Mouse (Mus musculus) left cerebral cortex, postnatal 14 days (tissue): Measurements from ENCODE around the gene Ift81. TPM values are rescaled to one million over a fixed set of nuclear protein-coding genes. Genes with fewer than 3 reads are reported as not detected.

Source experiments
- DNase-seq, 2 experiments: peaks; one replicate each; pipeline ENCODE4 v3.0.0; 2021 to 2022; ENCODE audit warnings: low spot score in 2 of 2, mixed read lengths in 1 of 2
- intact Hi-C: fragments of 180-260 bp; cut with DNase I; formaldehyde crosslinking; loops from one replicate; pipeline ENCODE4 v1.15.1; 2025
- total RNA-seq, 2 experiments: library from RNA; stranded (reverse); gene quantifications; 2 replicates each; pipeline ENCODE4 v1.2.3; 2021

Gene Ift81
- total RNA-seq, 2 experiments from 2014 or later: 35.5 to 36.5 TPM

DNA sequence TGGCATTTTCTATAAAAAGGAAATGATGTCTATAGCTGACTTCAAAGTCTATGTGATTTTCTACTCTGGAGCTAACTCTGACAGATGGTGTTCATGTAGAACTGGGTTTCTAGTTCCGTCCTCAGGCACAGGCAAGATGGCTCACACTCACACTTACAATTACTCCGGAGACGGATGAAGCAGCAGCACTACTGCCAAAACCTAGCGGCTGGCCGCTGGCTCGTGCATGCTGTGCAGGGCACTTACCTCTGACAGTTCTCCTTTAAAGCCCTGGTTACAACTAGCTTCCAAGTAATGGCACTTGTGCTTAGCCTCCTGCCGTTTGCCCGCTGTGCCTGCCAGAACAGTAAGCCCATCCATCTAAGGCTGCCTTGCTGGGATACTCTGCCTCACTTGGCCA, 47.7 kb downstream of the Ift81 start:
- intact Hi-C loops: no loop called here
- DNase-seq: peak; percentile 59 to 84

DNA sequence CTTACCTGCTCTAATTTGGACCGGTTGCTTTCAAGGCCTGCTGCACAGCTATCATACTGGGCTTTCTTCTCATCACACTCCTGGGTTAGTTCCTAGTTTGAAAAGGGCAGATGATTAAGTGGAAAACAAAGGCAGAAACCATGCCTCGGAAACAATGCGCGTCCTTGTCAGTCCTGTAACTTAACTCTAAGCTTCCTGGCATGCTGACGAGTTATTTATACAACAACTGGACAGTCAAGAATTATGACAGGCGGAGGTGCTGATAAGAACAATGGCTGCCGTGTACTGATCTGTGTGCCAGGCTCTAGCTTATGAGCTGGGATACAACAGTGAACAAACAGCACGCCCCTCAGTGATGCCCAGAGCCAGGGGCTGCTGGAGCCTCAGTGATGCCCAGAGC, 53.7 kb downstream of the Ift81 start:
- intact Hi-C loops: no loop called here
- no peak for DNase-seq

- intact Hi-C loops: no loop called here
Observed at GRCm38 (mm10) chr5:122558127-122558526, 56.2 kb downstream of the Ift81 start.

DNA sequence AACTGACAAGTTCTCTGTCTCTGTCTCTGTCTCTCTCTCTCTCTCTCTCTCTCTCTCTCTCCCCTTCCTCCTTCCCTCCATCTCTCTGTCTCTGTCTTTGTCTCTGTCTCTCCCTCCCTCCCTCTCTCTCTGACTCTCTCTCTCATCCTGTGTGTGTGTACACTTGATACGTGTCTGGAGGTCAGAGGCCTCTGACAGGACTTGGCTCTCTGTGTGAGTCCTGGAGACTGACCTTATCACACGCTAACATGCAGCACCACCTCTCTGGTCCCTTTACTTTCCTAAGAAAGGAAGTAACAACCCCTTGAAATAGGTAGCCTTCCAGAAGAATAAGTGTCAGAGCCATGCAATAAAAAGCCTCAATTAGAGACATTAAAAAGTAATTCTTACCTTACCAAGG, 59.2 kb downstream of the Ift81 start:
- intact Hi-C loops: no loop called here
- no peak for DNase-seq

More at GRCm38 (mm10) chr5:122558127-122558526, 56.2 kb downstream of the Ift81 start:
- DNase-seq: peak; percentile 28 to 52

DNA sequence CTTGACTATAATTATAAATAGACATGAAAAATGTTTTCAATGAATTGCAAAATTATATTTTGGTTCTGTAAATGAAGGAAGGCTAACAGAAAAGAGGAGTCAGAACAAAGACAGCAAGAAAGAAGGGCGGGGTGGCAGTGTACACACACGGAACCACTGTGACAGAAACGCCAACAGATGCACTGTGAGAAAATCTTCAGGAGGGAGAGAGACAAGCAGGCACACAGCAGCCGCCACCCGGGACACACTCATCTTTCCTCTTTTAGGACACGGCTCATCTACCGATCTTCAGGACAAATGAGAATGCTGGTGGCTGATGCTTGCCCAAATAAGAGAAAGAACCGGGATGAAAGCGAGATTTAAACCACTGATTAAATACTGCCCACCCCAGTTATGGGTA, 61.7 kb downstream of the Ift81 start:
- intact Hi-C loops: no loop called here
- DNase-seq: peak in 1 of 2 experiments; percentile 12

GRCm38 (mm10) chr5:122550460-122550859, 63.9 kb downstream of the Ift81 start:
- intact Hi-C loops: no loop called here
- DNase-seq: no peak

DNA sequence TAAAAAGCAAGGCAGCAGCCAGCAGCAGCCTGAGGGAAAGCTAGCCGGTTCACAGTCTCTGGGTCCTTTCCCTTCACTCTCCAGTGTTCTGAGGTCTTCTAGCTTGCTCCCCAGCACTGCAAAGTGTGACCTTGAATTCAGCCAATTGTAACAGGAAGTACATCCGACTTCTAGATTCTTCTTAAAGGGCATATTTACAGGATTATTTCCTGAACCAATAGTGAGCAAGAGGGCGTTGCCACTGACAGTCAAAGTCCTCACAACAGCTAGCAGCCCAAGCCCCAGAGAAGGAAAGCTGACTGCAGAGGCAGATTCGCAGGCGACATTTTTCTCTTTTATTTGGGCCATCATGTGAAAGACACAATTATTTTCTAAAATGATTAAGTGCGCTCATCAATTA, 65.6 kb downstream of the Ift81 start:
- no peak for DNase-seq
- intact Hi-C loops: loop anchor here (5.0 kb wide), 1 partner anchor 46 kb away; the partner anchor contains the start of gene Atp2a2

DNA sequence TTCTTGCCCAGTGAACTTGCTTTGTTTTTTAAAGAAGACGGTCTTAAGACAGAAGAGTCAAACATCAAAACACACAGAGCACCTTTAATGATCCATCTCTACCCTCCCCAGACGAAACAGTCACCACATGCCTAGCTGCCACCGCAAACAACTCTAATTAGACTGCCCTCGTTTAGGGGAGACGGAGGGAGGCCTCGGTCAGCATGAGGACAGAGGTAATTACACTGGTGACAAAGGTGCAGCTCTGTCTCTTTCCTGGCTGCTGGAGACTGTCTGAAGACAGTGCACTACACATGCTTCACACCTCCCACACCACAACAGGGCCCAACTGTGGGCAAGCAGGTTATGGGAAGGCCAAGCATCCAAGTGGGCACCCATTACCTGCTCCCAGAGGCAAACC, 66.5 kb downstream of the Ift81 start:
- intact Hi-C loops: loop anchor here (5.0 kb wide), 1 partner anchor 46 kb away; the partner anchor contains the start of gene Atp2a2

GRCm38 (mm10) chr5:122547251-122547714, 67.0 kb downstream of the Ift81 start:
- intact Hi-C loops: loop anchor here (5.0 kb wide), 1 partner anchor 45 kb away; the partner anchor contains the start of gene Atp2a2
- DNase-seq: peak; percentile 42 to 55

More for the DNA sequence above, 66.5 kb downstream of the Ift81 start:
- no peak for DNase-seq

DNA sequence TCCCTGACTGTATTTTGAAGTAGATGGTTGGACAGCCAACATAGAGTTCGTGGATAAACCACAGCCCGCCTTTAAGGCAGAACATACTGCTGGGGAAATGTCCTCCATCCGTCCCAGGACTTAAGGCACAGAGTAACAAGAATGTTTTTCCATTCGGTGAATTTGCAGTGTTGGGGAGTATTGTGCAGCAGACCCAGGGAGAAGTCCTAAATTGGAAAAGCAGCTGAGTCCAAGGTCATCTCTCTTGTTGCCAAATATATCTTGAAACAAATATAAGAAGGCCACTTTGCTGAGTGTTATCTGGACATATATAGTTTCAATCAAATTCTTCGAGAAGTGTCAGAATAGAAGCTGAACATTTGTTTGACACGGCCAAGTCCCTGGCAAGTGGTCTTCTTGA, 70.9 kb downstream of the Ift81 start:
- intact Hi-C loops: no loop called here
- DNase-seq: no peak

GRCm38 (mm10) chr5:122541871-122542270, 72.4 kb downstream of the Ift81 start:
- intact Hi-C loops: no loop called here
- DNase-seq: no peak

- no peak for DNase-seq
- intact Hi-C loops: no loop called here
Observed at GRCm38 (mm10) chr5:122538077-122538476, 76.2 kb downstream of the Ift81 start.

- intact Hi-C loops: no loop called here
- no peak for DNase-seq
Observed at GRCm38 (mm10) chr5:122537654-122538053, 76.7 kb downstream of the Ift81 start.

- DNase-seq: no peak
- intact Hi-C loops: no loop called here
Observed at GRCm38 (mm10) chr5:122533884-122534283, 80.4 kb downstream of the Ift81 start.

DNA sequence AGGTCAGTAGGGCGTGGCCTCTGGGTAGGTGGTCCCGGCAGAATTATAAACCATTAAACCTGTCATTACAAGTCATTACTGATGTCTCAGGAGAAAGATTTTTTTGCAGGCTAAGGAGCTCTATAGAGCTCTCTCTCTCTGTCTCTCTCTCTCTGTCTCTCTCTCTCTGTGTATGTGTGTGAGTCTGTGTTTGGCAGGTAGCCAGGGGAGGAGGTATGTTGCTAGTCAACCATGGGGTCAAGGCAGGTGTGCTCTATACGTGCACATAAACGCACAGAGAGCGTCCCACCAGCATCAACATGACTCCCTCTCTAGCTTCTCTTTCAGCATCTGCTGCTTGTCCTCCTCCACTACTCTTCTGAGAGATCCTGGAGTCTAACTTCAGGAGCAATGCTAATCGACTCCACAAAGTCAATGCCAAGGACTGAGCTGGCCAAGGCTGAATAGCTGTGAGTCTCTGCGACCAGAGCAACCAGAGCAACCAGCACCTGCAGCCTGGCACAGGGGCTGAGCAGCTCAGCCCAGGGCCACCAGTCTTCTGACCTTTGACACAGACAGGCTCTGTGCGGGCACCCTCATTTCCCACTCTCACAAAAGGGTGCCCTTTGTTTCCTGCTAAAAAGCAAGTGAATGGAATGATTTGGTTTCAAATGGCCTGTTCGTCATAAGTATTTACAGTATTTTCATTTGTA, 84.3 kb downstream of the Ift81 start:
- intact Hi-C loops: no loop called here
- DNase-seq: no peak

- intact Hi-C loops: no loop called here
- DNase-seq: peak; percentile 44 to 62
Observed at GRCm38 (mm10) chr5:122529316-122529715, 85.0 kb downstream of the Ift81 start.

GRCm38 (mm10) chr5:122528591-122528990, 85.7 kb downstream of the Ift81 start:
- intact Hi-C loops: no loop called here
- DNase-seq: no peak

- no peak for DNase-seq
- intact Hi-C loops: no loop called here
Observed at GRCm38 (mm10) chr5:122527761-122528160, 86.6 kb downstream of the Ift81 start.

DNA sequence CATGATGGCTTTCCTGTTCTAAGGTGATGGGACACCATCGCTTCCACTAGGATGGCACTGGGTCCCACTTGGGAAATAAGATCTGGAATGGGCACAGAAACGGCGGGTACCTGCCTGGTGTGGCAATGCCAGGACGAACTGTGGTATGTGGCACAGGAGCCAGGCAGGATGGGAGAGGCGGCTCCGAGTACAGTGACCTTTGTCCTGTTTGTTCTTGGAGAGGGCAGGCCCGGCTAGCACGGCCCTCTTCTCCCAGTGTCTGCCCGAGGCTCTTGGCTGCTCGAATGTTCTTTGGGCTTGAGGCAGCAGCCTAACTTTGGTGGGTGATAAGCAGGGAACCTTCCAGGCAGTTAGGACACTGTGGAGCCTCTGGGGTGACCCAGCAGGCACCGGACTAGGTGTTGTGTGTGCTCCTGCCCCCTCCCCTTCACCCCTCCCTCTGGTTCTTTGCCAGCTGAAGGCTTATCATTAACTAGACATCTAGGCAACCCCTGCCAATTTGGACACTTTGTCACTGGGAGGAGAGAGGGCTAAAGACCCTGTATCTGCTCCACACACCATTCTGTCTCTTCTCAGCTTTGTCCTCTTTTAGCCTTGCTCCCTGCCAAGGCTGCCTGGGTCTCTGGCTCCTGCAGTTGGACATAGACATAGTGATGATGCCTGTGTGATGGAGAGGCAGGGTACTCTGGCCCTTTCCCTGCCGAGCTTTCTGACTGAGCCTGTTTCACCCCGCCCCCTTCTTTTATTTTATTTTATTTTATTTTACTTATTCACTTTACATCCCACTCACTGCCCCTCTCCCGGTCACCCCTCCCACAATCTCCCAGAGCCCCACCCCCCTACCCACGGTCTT, 87.2 kb downstream of the Ift81 start:
- intact Hi-C loops: no loop called here
- no peak for DNase-seq

DNA sequence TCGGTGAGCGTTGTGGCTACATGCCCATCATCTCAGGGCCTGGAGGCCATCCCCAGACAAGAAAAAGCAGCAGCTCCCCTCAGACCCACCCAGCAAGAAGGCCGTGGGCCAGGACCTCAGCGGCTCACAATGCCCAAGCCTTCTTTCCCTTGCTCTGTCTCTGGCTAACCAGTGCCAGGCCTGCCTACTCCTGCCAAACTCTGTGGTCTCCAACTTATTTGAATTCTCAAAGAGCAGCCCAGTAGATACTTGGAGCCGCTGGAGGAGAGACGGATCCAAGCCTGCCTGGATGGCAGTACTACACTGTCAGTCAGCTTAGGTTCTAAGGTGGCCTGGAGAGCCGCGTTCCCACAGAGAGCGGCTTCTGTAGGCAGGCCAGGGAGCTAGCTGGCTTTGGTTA, 87.9 kb downstream of the Ift81 start:
- peak; percentile 39 to 42 for DNase-seq
- intact Hi-C loops: no loop called here
